Mouse (Mus musculus) CH12.LX (cell line): ENCODE results near the gene Slc44a3.

Experiments used
- CHD2 ChIP-seq: IDR thresholded peaks from 2 replicates; pipeline ENCODE4 v1.6.1; 2011; ENCODE audit warnings: low read length, improper control_type of control experiment
- CTCF ChIP-seq, 2 experiments: IDR thresholded peaks in 1 of 2; conservative IDR thresholded peaks in 1 of 2; 2 replicates each; pipeline ENCODE4 v1.5.1; 2011 to 2012; ENCODE audit warnings: low read depth in 2 of 2, low read length in 2 of 2, improper control_type of control experiment in 1 of 2, inconsistent platforms in 1 of 2, mild to moderate bottlenecking in 1 of 2, moderate library complexity in 1 of 2
- EP300 ChIP-seq: IDR thresholded peaks from 2 replicates; pipeline ENCODE4 v1.6.1; 2011; ENCODE audit warnings: low read length, improper control_type of control experiment
- MAX ChIP-seq: IDR thresholded peaks from 2 replicates; pipeline ENCODE4 v1.6.1; 2011; ENCODE audit warnings: low read length, improper control_type of control experiment
- MXI1 ChIP-seq: IDR thresholded peaks from 2 replicates; pipeline ENCODE4 v1.6.1; 2011; ENCODE audit warnings: mild to moderate bottlenecking, low read depth, low read length, improper control_type of control experiment
- NRF1 ChIP-seq: IDR thresholded peaks from 2 replicates; pipeline ENCODE4 v1.6.1; 2014; ENCODE audit warnings: low read depth, mild to moderate bottlenecking, inconsistent platforms, low read length, improper control_type of control experiment, moderate library complexity
- POLR2A ChIP-seq: IDR thresholded peaks from 2 replicates; pipeline ENCODE4 v1.6.1; 2011; ENCODE audit warnings: low read depth, mild to moderate bottlenecking, improper control_type of control experiment, low read length
- RAD21 ChIP-seq: IDR thresholded peaks from 2 replicates; pipeline ENCODE4 v1.6.1; 2011; ENCODE audit warnings: low read depth, mild to moderate bottlenecking, low read length, improper control_type of control experiment, moderate library complexity
- TBP ChIP-seq: conservative IDR thresholded peaks from 2 replicates; pipeline ENCODE4 v1.6.1; 2011; ENCODE audit warnings: low read depth, low read length, improper control_type of control experiment
- TCF12 ChIP-seq: IDR thresholded peaks from 2 replicates; pipeline ENCODE4 v1.6.1; 2014; ENCODE audit warnings: low read depth, mild to moderate bottlenecking, inconsistent platforms, low read length, improper control_type of control experiment
- ZNF384 ChIP-seq: IDR thresholded peaks from 2 replicates; pipeline ENCODE4 v1.6.1; 2012; ENCODE audit warnings: low read depth, low read length, improper control_type of control experiment, inconsistent platforms

- TF ChIP-seq CHD2 (no peak), EP300 (no peak), MXI1 (no peak), RAD21 (no peak), NRF1 (no peak), CTCF (conservative IDR thresholded peaks at IDR 0.05 in 1 of 2, IDR thresholded peaks at IDR 0.05 in 1 of 2; ENCODE audit: low read depth in 2 of 2, low read length in 2 of 2) (no peak), TBP (no peak), ZNF384 (no peak), TCF12 (no peak), MAX (no peak), POLR2A (no peak)
These were observed 98.8 kb downstream of the Slc44a3 start for GRCm38 (mm10) chr3:121433359-121433758.
